Mouse (Mus musculus): Measurements from ENCODE around the gene Gpr156.

GRCm38 (mm10) chr16:37990553-37991344 lies 74.5 kb downstream of the Gpr156 start:
- TF ChIP-seq POLR2A (IDR thresholded peaks at IDR 0.05; ENCODE audit: extremely low read depth, insufficient read depth, low read length): no peak
- peak; percentile 26; the same call in 1 of the 2 replicates for TF ChIP-seq CTCF (IDR thresholded peaks at IDR 0.05; ENCODE audit: extremely low read depth, insufficient read depth, low read length)
